Mouse (Mus musculus) liver, adult 2 months (tissue): ENCODE results near the gene Me3.

ENCODE experiments used
- CTCF ChIP-seq: fragments of 200-500 bp; IDR thresholded peaks from 2 replicates; pipeline ENCODE4 v1.5.1; 2011; ENCODE audit warnings: low read depth, low read length, control low read depth
- POLR2A ChIP-seq: fragments of 200-500 bp; IDR thresholded peaks from 2 replicates; pipeline ENCODE4 v1.6.1; 2011; ENCODE audit warnings: low read length, control low read depth; ENCODE audit not compliant: insufficient read depth; ENCODE audit errors: extremely low read depth

DNA sequence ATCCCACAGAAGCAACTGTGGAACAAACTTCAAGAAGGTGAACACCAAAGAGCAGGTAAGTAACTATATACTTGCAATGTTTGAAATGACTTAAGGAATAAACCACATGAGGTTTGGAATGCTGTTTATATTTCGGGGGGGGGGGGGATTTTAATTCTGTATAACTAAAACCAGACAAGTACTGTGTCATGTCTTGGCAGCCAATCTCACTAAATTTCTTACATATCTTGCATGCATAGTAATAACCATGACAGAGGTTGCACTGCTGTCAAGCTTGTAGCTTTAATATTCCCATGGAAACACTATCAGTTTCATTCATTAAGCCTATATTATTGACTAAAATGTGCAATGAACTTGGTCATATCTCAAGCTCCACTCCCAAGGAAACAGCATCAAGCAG is 223.0 kb downstream of the Me3 start:
- TF ChIP-seq POLR2A (no peak), CTCF (no peak)
